In the genomic region with DNA sequence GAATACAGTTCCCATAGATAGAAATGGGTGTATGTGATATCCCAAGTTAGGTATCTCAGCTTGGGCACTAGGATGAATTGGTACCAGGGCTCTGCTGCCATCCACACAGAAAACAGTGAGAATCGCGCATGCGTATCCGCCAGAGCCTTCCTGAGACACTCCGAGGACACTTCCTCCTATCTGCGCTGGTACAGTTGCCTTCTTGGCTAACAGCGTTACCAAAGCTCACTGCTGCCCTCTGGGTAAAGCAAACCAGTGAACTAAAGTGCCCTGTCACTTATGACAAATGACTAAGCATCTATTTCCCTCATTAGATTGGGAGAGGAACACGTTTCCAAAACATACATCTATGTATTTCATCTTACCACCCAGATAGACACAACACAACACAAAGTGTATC, we compare ENCODE assay signal across 9 mouse cellular contexts.
DNase-seq lines count a peak whose midpoint lies in the region; ATAC-seq and TF ChIP-seq lines count a peak whose summit lies in the region.
"Had no signal": no experiment of that assay in that cellular context is flagged by ENCODE, and none has a peak within 500 bp of the region (broad histone marks: within the 10 kb centered on the region; RNA-seq: fewer than 3 reads in every experiment).

No protein-coding gene starts in this region.

- no peak overlapping the region for H3K9ac ChIP-seq in liver, embryonic 15.5 days
- H3K9ac ChIP-seq: neural tube, embryonic 12.5 days had no signal

- H3K27ac ChIP-seq in liver, embryonic 15.5 days (replicated peaks) = no peak overlapping the region
- no peak overlapping the region for H3K27ac ChIP-seq in small intestine, adult 2 months (ENCODE audit: insufficient read depth, low read depth, low read length)
- H3K27ac ChIP-seq: neural tube, embryonic 12.5 days had no signal

- no peaks in the 10 kb centered on the region for H3K36me3 ChIP-seq in liver, embryonic 15.5 days (replicated peaks)
- no peaks in the 10 kb centered on the region for H3K36me3 ChIP-seq in small intestine, adult 2 months (ENCODE audit: control insufficient read depth, insufficient read depth, low read length)
- H3K36me3 ChIP-seq: neural tube, embryonic 12.5 days had no signal

- no peak overlapping the region for H3K4me2 ChIP-seq in liver, embryonic 15.5 days
- H3K4me2 ChIP-seq: neural tube, embryonic 12.5 days had no signal

- TF ChIP-seq CTCF in small intestine, adult 2 months (IDR thresholded peaks at IDR 0.05; ENCODE audit: extremely low read depth, insufficient read length, insufficient replicate concordance, low read depth, low read length) = peak; percentile 58; the same call in 1 of the 2 replicates

- WGBS in liver, embryonic 15.5 days (ENCODE audit: insufficient replicate concordance) = 6% methylated on average over 8 of the region's 8 CpGs
- 17% methylated on average over 8 of the region's 8 CpGs for WGBS in small intestine, adult 2 months

- no peaks in the 10 kb centered on the region for H3K9me3 ChIP-seq in liver, embryonic 15.5 days (replicated peaks)
- H3K9me3 ChIP-seq: neural tube, embryonic 12.5 days had no signal

- H3K4me3 ChIP-seq in liver, embryonic 15.5 days (replicated peaks) = no peak overlapping the region
- H3K4me3 ChIP-seq in small intestine, adult 2 months (ENCODE audit: low read depth, low read length) = no peak overlapping the region
- H3K4me3 ChIP-seq: neural tube, embryonic 12.5 days had no signal

- no peak for ATAC-seq in cerebellum, adult (ENCODE audit: insufficient number of reproducible peaks, low FRiP score, low TSS enrichment)
- ATAC-seq in liver, embryonic 15.5 days (ENCODE audit: insufficient read depth) = peak; percentile 42; the same call in 1 of the 2 replicates

- H3K27me3 ChIP-seq in liver, embryonic 15.5 days = no peaks in the 10 kb centered on the region
- H3K27me3 ChIP-seq in small intestine, adult 2 months (ENCODE audit: control insufficient read depth, insufficient read depth, low read length) = no peaks in the 10 kb centered on the region
- H3K27me3 ChIP-seq: neural tube, embryonic 12.5 days had no signal

- no peak for TF ChIP-seq POLR2A in small intestine, adult 2 months (IDR thresholded peaks at IDR 0.05; ENCODE audit: low read depth, low read length)

- peak; percentile 23 to 42 for DNase-seq in cerebellum, postnatal 10 days
- peak; percentile 88 for DNase-seq in A20 (ENCODE audit: low read depth, low spot score)
- peak; percentile 56 for DNase-seq in c-Kit-positive CD71-positive TER-119-negative erythroid progenitor cells, embryonic 14.5 days (ENCODE audit: low read depth)
- DNase-seq in kidney, adult 8-10 months = peak; percentile 49 to 73
- no peak for DNase-seq in cerebellum, adult 8-10 months

- H3K4me1 ChIP-seq in liver, embryonic 15.5 days (replicated peaks) = no peaks in the 10 kb centered on the region
- peaks cover 16% of the 10 kb centered on the region for H3K4me1 ChIP-seq in small intestine, adult 2 months (ENCODE audit: control insufficient read depth, insufficient read depth, insufficient read length, low read length)
- H3K4me1 ChIP-seq: neural tube, embryonic 12.5 days had no signal
